Mouse (Mus musculus): ENCODE measurements around the gene Syn3. TPM values are rescaled to one million over a fixed set of nuclear protein-coding genes. Genes with fewer than 3 reads are reported as not detected.

Syn3 gene
- polyA plus RNA-seq, 1 experiment from 2014 or later, result 7.9 TPM

DNA sequence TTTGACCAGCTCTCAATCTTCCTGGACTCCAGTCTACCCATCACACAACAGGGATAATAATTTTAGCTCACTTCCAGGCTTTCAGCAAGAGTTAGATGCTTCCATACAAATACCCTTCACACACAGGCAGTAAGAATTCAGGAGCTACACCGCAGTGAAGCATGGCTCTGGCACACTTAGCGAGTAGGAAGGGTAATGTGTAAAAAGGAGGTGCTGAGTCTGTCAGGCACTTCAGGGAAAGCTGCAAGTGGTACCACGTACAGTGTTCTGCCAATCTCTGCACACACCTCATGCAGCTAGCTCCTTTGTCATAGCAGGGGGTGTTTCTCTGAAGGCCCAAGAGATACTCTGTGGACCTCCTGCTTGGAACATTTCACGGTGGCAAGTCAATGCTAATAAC, 12.7 kb downstream of the Syn3 start:
- no peaks in the 10 kb centered on the region for H3K36me3 ChIP-seq
- no peak overlapping the region for H3K9ac ChIP-seq
- H3K27ac ChIP-seq, result no peak overlapping the region
- no peak overlapping the region for H3K4me3 ChIP-seq
- H3K9me3 ChIP-seq (replicated peaks), result no peaks in the 10 kb centered on the region
- peaks cover 5% of the 10 kb centered on the region; the same call in 1 of the 2 replicates for H3K4me1 ChIP-seq
- H3K27me3 ChIP-seq, result no peaks in the 10 kb centered on the region
- no peak overlapping the region for H3K4me2 ChIP-seq (replicated peaks)
- WGBS, result 39% methylated on average over 4 of the region's 4 CpGs
- no peak for ATAC-seq (ENCODE audit: low FRiP score)

- H3K36me3 ChIP-seq, result no peaks in the 10 kb centered on the region
- H3K9me3 ChIP-seq (replicated peaks), result no peaks in the 10 kb centered on the region
- no peak overlapping the region for H3K27ac ChIP-seq
- H3K4me1 ChIP-seq, result peaks cover 2% of the 10 kb centered on the region; the same call in 1 of the 2 replicates
- 17% methylated on average over 3 of the region's 3 CpGs for WGBS
- H3K27me3 ChIP-seq, result no peaks in the 10 kb centered on the region
- no peak overlapping the region for H3K9ac ChIP-seq
- H3K4me2 ChIP-seq (replicated peaks), result no peak overlapping the region
- ATAC-seq (ENCODE audit: low FRiP score), result no peak
- H3K4me3 ChIP-seq, result no peak overlapping the region
These were observed 14.7 kb downstream of the Syn3 start for GRCm38 (mm10) chr10:86483968-86484367.

- Histone ChIP-seq H3K4me1 (peaks cover 2% of the 10 kb centered on the region; the same call in 1 of the 2 replicates), H3K4me3 (no peak overlapping the region), H3K9ac (no peak overlapping the region), H3K4me2 (replicated peaks) (no peak overlapping the region), H3K27me3 (no peaks in the 10 kb centered on the region), H3K36me3 (no peaks in the 10 kb centered on the region), H3K27ac (no peak overlapping the region), H3K9me3 (replicated peaks) (no peaks in the 10 kb centered on the region)
- ATAC-seq (ENCODE audit: low FRiP score), result no peak
- 76% methylated on average over 1 of the region's 1 CpGs for WGBS
These were observed 16.2 kb downstream of the Syn3 start for GRCm38 (mm10) chr10:86482496-86482895.

- no peaks in the 10 kb centered on the region for H3K9me3 ChIP-seq (replicated peaks)
- no peak overlapping the region for H3K4me2 ChIP-seq (replicated peaks)
- no peak overlapping the region for H3K27ac ChIP-seq
- peaks cover 2% of the 10 kb centered on the region; the same call in 1 of the 2 replicates for H3K4me1 ChIP-seq
- H3K4me3 ChIP-seq, result no peak overlapping the region
- ATAC-seq (ENCODE audit: low FRiP score), result no peak
- no peaks in the 10 kb centered on the region for H3K36me3 ChIP-seq
- no peak overlapping the region for H3K9ac ChIP-seq
- H3K27me3 ChIP-seq, result no peaks in the 10 kb centered on the region
- WGBS, result 92% methylated on average over 6 of the region's 6 CpGs
These were observed 18.0 kb downstream of the Syn3 start for GRCm38 (mm10) chr10:86480711-86481110.

DNA sequence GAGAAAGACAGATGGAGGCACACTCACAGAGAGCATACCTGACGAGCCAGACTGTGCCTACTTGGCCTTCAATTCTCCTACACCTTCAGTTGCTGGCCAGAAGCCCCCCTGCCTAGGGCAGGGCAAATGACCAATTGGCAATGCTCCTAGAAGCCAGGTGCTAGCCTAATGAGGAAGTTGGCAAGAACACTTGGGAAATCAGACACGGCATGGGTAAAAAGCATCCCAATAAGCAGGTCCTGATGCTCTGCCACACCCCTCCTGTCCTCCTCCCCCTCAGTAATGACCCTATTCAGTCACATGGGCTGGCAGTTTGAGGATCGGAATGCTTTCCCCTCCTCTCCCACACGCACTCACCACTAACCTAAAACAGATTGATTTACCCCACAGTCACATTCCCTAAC, 19.0 kb downstream of the Syn3 start:
- H3K27ac ChIP-seq, result no peak overlapping the region
- H3K4me1 ChIP-seq, result peaks cover 2% of the 10 kb centered on the region; the same call in 1 of the 2 replicates
- H3K9ac ChIP-seq, result no peak overlapping the region
- ATAC-seq (ENCODE audit: low FRiP score), result no peak
- H3K4me2 ChIP-seq (replicated peaks), result no peak overlapping the region
- no peak overlapping the region for H3K4me3 ChIP-seq
- no peaks in the 10 kb centered on the region for H3K9me3 ChIP-seq (replicated peaks)
- no peaks in the 10 kb centered on the region for H3K27me3 ChIP-seq
- H3K36me3 ChIP-seq, result no peaks in the 10 kb centered on the region
- 62% methylated on average over 4 of the region's 4 CpGs for WGBS

GRCm38 (mm10) chr10:86476720-86477119, 22.0 kb downstream of the Syn3 start:
- WGBS, result 88% methylated on average over 7 of the region's 7 CpGs

GRCm38 (mm10) chr10:86475270-86475669, 23.4 kb downstream of the Syn3 start:
- no peak overlapping the region for H3K27ac ChIP-seq
- no peak overlapping the region for H3K9ac ChIP-seq
- no peaks in the 10 kb centered on the region for H3K27me3 ChIP-seq
- H3K4me2 ChIP-seq (replicated peaks), result no peak overlapping the region
- H3K4me1 ChIP-seq, result peaks cover 2% of the 10 kb centered on the region; the same call in 1 of the 2 replicates
- ATAC-seq (ENCODE audit: low FRiP score), result no peak
- no peaks in the 10 kb centered on the region for H3K36me3 ChIP-seq
- 82% methylated on average over 5 of the region's 5 CpGs for WGBS
- H3K9me3 ChIP-seq (replicated peaks), result no peaks in the 10 kb centered on the region
- no peak overlapping the region for H3K4me3 ChIP-seq

More at GRCm38 (mm10) chr10:86476720-86477119, 22.0 kb downstream of the Syn3 start:
- Histone ChIP-seq H3K4me1 (peaks cover 2% of the 10 kb centered on the region; the same call in 1 of the 2 replicates), H3K9me3 (replicated peaks) (no peaks in the 10 kb centered on the region), H3K36me3 (no peaks in the 10 kb centered on the region), H3K4me3 (no peak overlapping the region), H3K27me3 (no peaks in the 10 kb centered on the region), H3K9ac (no peak overlapping the region), H3K4me2 (replicated peaks) (no peak overlapping the region), H3K27ac (no peak overlapping the region)
- no peak for ATAC-seq (ENCODE audit: low FRiP score)

DNA sequence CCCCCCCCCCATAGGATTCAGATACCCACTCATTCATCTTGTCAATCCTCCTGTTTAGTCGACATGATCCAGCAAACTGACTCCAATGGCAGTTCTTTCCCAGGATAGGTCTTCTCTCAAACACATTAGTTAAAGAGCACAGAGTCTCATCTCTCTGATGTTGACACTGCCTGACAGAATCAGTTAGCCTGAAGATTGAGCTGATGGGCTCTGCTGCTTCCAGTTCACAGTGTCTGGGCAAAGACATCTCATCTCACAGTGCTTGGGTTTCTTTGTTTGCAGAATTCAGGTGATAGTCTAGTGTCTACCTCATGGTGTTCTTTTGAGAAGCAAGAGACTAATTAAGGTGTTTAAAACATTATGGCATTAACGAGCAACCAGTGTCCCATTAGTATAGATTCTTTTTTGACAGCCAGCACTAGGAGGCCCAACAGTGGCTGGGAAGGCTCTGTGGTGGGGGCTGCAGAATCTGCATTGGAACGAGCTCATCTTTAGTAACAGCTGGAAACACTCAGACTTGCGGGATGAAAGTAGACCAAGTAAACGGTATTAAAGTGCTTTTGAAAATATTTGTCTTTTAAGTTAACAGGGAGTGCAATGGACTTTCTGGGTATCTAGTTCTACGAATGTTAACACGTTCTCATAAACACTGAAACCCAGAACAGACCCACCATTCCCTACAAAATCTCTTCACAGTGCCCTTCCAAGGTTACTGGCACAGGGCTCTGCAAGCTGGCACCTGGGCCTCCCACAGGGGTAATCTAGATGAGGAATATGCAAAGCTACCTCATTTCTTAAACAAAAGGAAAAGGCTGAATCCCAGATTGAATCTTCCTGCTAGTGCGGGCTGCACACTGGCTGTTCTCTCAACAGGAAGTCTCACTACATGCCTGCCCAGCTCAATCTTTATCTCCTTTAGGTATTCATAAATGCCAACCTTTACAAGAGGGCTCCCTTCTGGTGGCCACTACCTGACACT, 24.2 kb downstream of the Syn3 start:
- Histone ChIP-seq H3K27me3 (no peaks in the 10 kb centered on the region), H3K27ac (no peak overlapping the region), H3K4me1 (no peaks in the 10 kb centered on the region), H3K36me3 (no peaks in the 10 kb centered on the region), H3K4me2 (replicated peaks) (no peak overlapping the region), H3K4me3 (no peak overlapping the region), H3K9ac (no peak overlapping the region), H3K9me3 (replicated peaks) (no peaks in the 10 kb centered on the region)
- ATAC-seq (ENCODE audit: low FRiP score), result no peak
- 74% methylated on average over 8 of the region's 8 CpGs for WGBS

- Histone ChIP-seq H3K4me2 (replicated peaks) (no peak overlapping the region), H3K9me3 (replicated peaks) (no peaks in the 10 kb centered on the region), H3K4me3 (no peak overlapping the region), H3K27ac (no peak overlapping the region), H3K9ac (no peak overlapping the region), H3K4me1 (no peaks in the 10 kb centered on the region), H3K27me3 (no peaks in the 10 kb centered on the region), H3K36me3 (no peaks in the 10 kb centered on the region)
- WGBS, result 43% methylated on average over 3 of the region's 3 CpGs
- no peak; the same call in 1 of the 2 replicates for ATAC-seq (ENCODE audit: low FRiP score)
These were observed 25.0 kb downstream of the Syn3 start for GRCm38 (mm10) chr10:86473637-86474154.

DNA sequence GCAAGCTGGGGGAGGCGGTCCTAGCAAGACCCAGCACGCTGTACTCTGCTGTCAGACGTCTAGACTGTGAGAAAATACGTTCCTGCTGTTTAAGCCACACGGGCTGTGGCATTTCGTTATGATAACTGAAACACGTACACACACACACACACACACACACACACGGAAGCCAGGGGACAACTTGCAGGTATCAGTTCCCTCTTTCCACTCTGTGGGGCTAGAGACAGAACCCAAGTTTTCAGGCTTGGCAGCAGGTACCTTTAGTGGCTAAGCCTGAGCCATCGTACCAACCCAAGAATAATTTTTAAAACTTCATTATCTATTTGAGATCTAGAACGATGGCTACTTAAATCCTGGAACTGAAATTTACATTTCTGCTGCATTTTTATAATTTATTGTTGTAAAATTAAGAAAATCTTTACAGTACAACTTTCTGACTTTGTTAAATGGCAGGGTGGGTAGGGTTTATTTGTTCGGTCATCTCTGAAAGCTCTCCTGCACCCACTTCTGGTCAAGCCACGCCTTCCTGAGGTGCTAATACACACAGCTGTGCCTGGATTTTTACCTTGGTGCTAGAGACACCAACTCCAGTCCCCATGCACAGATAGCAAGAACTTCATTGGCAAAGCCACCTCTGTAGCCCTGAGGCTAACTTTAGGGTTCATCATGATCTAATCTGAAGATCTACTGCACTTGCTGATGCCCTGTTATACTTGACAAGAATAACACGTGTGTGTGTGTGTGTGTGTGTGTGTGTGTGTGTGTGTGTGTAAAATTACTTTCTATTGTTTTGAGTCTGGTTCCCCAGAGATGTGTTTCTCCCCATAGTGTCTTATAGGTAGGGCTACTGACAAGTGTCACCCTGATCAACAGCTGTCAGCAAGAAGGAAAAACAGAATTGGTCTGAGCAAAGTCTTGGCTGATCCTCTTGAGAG, 29.8 kb downstream of the Syn3 start:
- no peak overlapping the region for H3K4me2 ChIP-seq (replicated peaks)
- no peaks in the 10 kb centered on the region for H3K36me3 ChIP-seq
- H3K9ac ChIP-seq, result no peak overlapping the region
- no peak overlapping the region for H3K4me3 ChIP-seq
- no peak overlapping the region for H3K27ac ChIP-seq
- H3K27me3 ChIP-seq, result no peaks in the 10 kb centered on the region
- WGBS, result 84% methylated on average over 13 of the region's 13 CpGs
- no peak for ATAC-seq (ENCODE audit: low FRiP score)
- H3K4me1 ChIP-seq, result no peaks in the 10 kb centered on the region
- no peaks in the 10 kb centered on the region for H3K9me3 ChIP-seq (replicated peaks)

- H3K4me1 ChIP-seq, result peaks cover 6% of the 10 kb centered on the region; the same call in 1 of the 2 replicates
- peak; percentile 76 for ATAC-seq (ENCODE audit: low FRiP score)
- no peaks in the 10 kb centered on the region; the same call in 1 of the 2 replicates for H3K27me3 ChIP-seq
- H3K27ac ChIP-seq, result no peak overlapping the region
- H3K36me3 ChIP-seq, result no peaks in the 10 kb centered on the region
- H3K4me3 ChIP-seq, result no peak overlapping the region
- no peak overlapping the region for H3K9ac ChIP-seq
- H3K4me2 ChIP-seq (replicated peaks), result no peak overlapping the region
- no peaks in the 10 kb centered on the region for H3K9me3 ChIP-seq (replicated peaks)
- WGBS, result 21% methylated on average over 5 of the region's 5 CpGs
These were observed 35.0 kb downstream of the Syn3 start for GRCm38 (mm10) chr10:86463538-86464199.

Data from hindbrain, embryonic 12.5 days (tissue).